Mouse (Mus musculus): ENCODE data around the gene Enam. TPM values are rescaled to one million over a fixed set of nuclear protein-coding genes. Genes with fewer than 3 reads are reported as not detected.
A peak's percentile ranks its signal among the peaks of the same experiment; 100 is the strongest.

The Enam gene
- polyA plus RNA-seq, 1 experiment, result not detected

GRCm38 (mm10) chr5:88508555-88508954 is 20.8 kb downstream of the Enam start:
- no peaks in the 10 kb centered on the region for H3K36me3 ChIP-seq (ENCODE audit: control insufficient read depth, insufficient read depth, low read length)
- no peak for DNase-seq
- TF ChIP-seq CTCF (conservative IDR thresholded peaks at IDR 0.05; ENCODE audit: insufficient read depth, insufficient read length, low read depth, low read length), result no peak
- TF ChIP-seq POLR2A (IDR thresholded peaks at IDR 0.05; ENCODE audit: low read depth, low read length), result no peak
- no peaks in the 10 kb centered on the region for H3K27me3 ChIP-seq (replicated peaks; ENCODE audit: control insufficient read depth, insufficient read depth, low read length)
- no peaks in the 10 kb centered on the region for H3K4me1 ChIP-seq (ENCODE audit: control insufficient read depth, insufficient read depth, low read length)
- 39% methylated on average over 1 of the region's 1 CpGs for WGBS
- H3K27ac ChIP-seq (ENCODE audit: insufficient read depth, low read depth, low read length), result no peak overlapping the region
- no peak overlapping the region for H3K4me3 ChIP-seq (ENCODE audit: insufficient read depth, low read depth, low read length)

DNA sequence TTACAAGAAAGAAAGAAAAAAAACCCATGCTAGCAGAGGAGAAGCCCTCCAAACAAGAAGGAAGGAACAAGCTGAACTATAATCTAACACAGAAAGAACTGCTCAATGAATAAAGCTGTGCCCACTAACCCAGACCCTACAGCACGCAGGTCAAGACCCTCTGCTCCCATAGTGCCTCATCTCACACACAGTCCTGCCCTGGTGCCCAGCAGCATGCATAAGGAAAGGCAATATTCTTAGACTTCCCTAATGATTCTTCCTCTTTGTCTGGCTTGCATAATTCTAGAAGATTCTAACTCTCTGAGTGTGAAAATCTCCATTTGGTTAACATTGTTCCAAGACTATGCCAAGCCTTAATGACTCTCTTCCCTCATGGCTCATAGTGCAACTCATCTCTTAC is 21.2 kb downstream of the Enam start:
- Histone ChIP-seq H3K36me3 (ENCODE audit: control insufficient read depth, insufficient read depth, low read length) (no peaks in the 10 kb centered on the region), H3K4me3 (ENCODE audit: insufficient read depth, low read depth, low read length) (no peak overlapping the region), H3K27me3 (replicated peaks; ENCODE audit: control insufficient read depth, insufficient read depth, low read length) (no peaks in the 10 kb centered on the region), H3K27ac (ENCODE audit: insufficient read depth, low read depth, low read length) (no peak overlapping the region), H3K4me1 (ENCODE audit: control insufficient read depth, insufficient read depth, low read length) (no peaks in the 10 kb centered on the region)
- 87% methylated on average over 1 of the region's 1 CpGs for WGBS
- no peak for DNase-seq
- TF ChIP-seq CTCF (conservative IDR thresholded peaks at IDR 0.05; ENCODE audit: insufficient read depth, insufficient read length, low read depth, low read length) (no peak), POLR2A (IDR thresholded peaks at IDR 0.05; ENCODE audit: low read depth, low read length) (no peak)

DNA sequence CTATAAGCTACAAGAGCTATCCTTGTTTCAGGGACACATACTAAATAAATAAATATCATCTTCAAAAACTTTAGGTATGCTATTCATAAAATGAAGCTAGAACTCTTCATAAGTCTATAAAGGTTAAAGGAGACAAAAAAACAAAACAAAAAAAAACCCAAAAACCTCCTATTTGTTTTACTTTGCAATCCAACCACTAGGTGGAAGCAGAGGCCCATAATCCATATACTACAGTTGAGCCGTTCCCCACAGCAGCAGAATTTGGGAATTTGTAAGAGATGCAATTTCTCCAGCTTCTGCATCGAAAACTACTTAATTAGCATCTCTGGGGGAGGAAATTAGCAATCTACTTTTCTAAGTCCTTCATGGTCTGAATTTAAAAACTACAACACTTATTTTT is 31.5 kb downstream of the Enam start:
- TF ChIP-seq CTCF (conservative IDR thresholded peaks at IDR 0.05; ENCODE audit: insufficient read depth, insufficient read length, low read depth, low read length) (no peak), POLR2A (IDR thresholded peaks at IDR 0.05; ENCODE audit: low read depth, low read length) (no peak)
- no peaks in the 10 kb centered on the region for H3K27me3 ChIP-seq (replicated peaks; ENCODE audit: control insufficient read depth, insufficient read depth, low read length)
- H3K4me1 ChIP-seq (ENCODE audit: control insufficient read depth, insufficient read depth, low read length), result no peaks in the 10 kb centered on the region
- H3K27ac ChIP-seq (ENCODE audit: insufficient read depth, low read depth, low read length), result no peak overlapping the region
- H3K4me3 ChIP-seq (ENCODE audit: insufficient read depth, low read depth, low read length), result no peak overlapping the region
- 0% methylated on average over 2 of the region's 2 CpGs for WGBS
- H3K36me3 ChIP-seq (ENCODE audit: control insufficient read depth, insufficient read depth, low read length), result no peaks in the 10 kb centered on the region
- DNase-seq, result peak; percentile 55

DNA sequence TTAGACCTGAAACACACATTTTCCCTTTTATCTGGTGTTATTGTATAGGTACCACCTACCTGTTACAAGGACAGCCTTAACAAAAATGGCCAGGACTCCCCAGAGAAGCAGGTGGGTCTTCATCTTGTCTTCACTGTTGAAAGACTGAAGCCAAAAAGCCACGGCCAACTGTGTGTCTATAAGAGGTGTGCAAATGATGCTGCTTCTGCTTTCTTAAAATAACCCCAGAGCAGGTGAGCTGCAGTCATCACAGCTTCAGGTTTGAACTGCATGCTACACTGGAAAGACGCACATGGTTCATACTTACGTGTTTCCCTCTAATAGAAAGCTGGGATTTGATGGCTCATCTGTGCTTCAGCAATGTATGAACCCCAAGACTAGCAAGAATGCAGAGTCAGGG is 39.9 kb downstream of the Enam start, which contains the start of gene Jchain:
Gene Jchain, minus strand, starts transcription at position 235 of the 400 bp plus-strand sequence.
- TF ChIP-seq POLR2A (IDR thresholded peaks at IDR 0.05; ENCODE audit: low read depth, low read length) (no peak), CTCF (conservative IDR thresholded peaks at IDR 0.05; ENCODE audit: insufficient read depth, insufficient read length, low read depth, low read length) (no peak)
- WGBS, result 88% methylated on average over 3 of the region's 3 CpGs
- no peak for DNase-seq

DNA sequence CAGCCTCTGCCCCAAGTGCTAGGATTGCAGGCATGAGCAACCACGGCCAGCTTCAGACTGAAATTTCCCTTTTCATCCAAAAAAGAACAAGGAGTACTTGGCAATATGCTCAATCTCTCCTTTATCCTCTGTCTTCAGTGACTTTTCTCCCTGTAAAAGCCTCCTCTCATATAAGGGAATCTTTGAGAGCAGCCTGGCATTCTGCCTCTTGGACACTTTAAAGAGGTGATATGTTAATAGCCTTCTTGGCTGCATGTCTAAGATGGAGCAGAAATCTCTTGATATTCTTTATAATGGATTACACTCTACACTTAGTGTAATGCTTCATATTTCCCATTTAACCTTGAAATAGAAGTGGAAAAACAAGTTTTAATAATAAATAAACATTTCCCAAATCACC is 43.1 kb downstream of the Enam start:
- TF ChIP-seq CTCF (conservative IDR thresholded peaks at IDR 0.05; ENCODE audit: insufficient read depth, insufficient read length, low read depth, low read length) (no peak), POLR2A (IDR thresholded peaks at IDR 0.05; ENCODE audit: low read depth, low read length) (no peak)
- Histone ChIP-seq H3K27me3 (replicated peaks; ENCODE audit: control insufficient read depth, insufficient read depth, low read length) (no peaks in the 10 kb centered on the region), H3K4me1 (ENCODE audit: control insufficient read depth, insufficient read depth, low read length) (no peaks in the 10 kb centered on the region), H3K27ac (ENCODE audit: insufficient read depth, low read depth, low read length) (no peak overlapping the region), H3K36me3 (ENCODE audit: control insufficient read depth, insufficient read depth, low read length) (no peaks in the 10 kb centered on the region), H3K4me3 (ENCODE audit: insufficient read depth, low read depth, low read length) (no peak overlapping the region)
- 61% methylated on average over 1 of the region's 1 CpGs for WGBS
- no peak for DNase-seq

More for the DNA sequence above, 39.9 kb downstream of the Enam start, which contains the start of gene Jchain:
- Histone ChIP-seq H3K4me1 (ENCODE audit: control insufficient read depth, insufficient read depth, low read length) (no peaks in the 10 kb centered on the region), H3K27ac (ENCODE audit: insufficient read depth, low read depth, low read length) (no peak within 1 kb of the TSS), H3K36me3 (ENCODE audit: control insufficient read depth, insufficient read depth, low read length) (no peaks in the 10 kb centered on the region), H3K27me3 (replicated peaks; ENCODE audit: control insufficient read depth, insufficient read depth, low read length) (no peaks in the 10 kb centered on the region), H3K4me3 (ENCODE audit: insufficient read depth, low read depth, low read length) (no peak within 1 kb of the TSS)

- no peaks in the 10 kb centered on the region for H3K27me3 ChIP-seq (replicated peaks; ENCODE audit: control insufficient read depth, insufficient read depth, low read length)
- no peak for DNase-seq
- H3K4me3 ChIP-seq (ENCODE audit: insufficient read depth, low read depth, low read length), result no peak overlapping the region
- H3K36me3 ChIP-seq (ENCODE audit: control insufficient read depth, insufficient read depth, low read length), result no peaks in the 10 kb centered on the region
- TF ChIP-seq POLR2A (IDR thresholded peaks at IDR 0.05; ENCODE audit: low read depth, low read length), result no peak
- TF ChIP-seq CTCF (conservative IDR thresholded peaks at IDR 0.05; ENCODE audit: insufficient read depth, insufficient read length, low read depth, low read length), result no peak
- no peak overlapping the region for H3K27ac ChIP-seq (ENCODE audit: insufficient read depth, low read depth, low read length)
- no peaks in the 10 kb centered on the region for H3K4me1 ChIP-seq (ENCODE audit: control insufficient read depth, insufficient read depth, low read length)
- WGBS, result 70% methylated on average over 3 of the region's 3 CpGs
Observed at GRCm38 (mm10) chr5:88534697-88535096, 46.9 kb downstream of the Enam start.

GRCm38 (mm10) chr5:88540845-88541244 is 53.1 kb downstream of the Enam start:
- H3K36me3 ChIP-seq (ENCODE audit: control insufficient read depth, insufficient read depth, low read length), result no peaks in the 10 kb centered on the region
- no peak for DNase-seq
- TF ChIP-seq CTCF (conservative IDR thresholded peaks at IDR 0.05; ENCODE audit: insufficient read depth, insufficient read length, low read depth, low read length), result no peak
- TF ChIP-seq POLR2A (IDR thresholded peaks at IDR 0.05; ENCODE audit: low read depth, low read length), result no peak
- no peak overlapping the region for H3K4me3 ChIP-seq (ENCODE audit: insufficient read depth, low read depth, low read length)
- no peaks in the 10 kb centered on the region for H3K27me3 ChIP-seq (replicated peaks; ENCODE audit: control insufficient read depth, insufficient read depth, low read length)
- H3K4me1 ChIP-seq (ENCODE audit: control insufficient read depth, insufficient read depth, low read length), result no peaks in the 10 kb centered on the region
- no peak overlapping the region for H3K27ac ChIP-seq (ENCODE audit: insufficient read depth, low read depth, low read length)

All from kidney, adult 2 months (tissue).